Mouse (Mus musculus): ENCODE measurements around the gene Spty2d1.
"Not testable (repeated sequence)": the region's sequence is repeated elsewhere in the genome, so short reads cannot be mapped to it uniquely, and the experiment has no call there.

Gene Spty2d1

DNA sequence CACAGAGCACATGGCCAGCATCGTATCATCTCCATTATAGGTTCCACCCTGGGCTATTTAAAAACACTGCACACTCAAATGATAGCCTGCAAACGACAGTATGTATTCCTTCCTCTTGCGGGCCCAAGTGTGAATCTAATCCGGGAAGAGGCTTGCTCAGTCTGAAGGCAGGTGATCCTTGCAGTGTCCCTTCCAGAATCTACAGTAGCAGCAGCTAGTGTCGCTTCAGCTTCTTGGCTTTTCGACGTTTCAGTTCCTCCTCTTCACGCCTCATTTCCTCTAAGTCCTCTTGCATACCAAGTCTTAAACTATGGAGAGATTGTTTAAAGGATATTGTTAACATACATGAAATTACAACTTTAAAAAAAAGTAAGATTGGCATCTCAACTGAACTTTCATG lies 15.1 kb downstream of the Spty2d1 start:
- CTCF ChIA-PET, result no interaction called here

DNA sequence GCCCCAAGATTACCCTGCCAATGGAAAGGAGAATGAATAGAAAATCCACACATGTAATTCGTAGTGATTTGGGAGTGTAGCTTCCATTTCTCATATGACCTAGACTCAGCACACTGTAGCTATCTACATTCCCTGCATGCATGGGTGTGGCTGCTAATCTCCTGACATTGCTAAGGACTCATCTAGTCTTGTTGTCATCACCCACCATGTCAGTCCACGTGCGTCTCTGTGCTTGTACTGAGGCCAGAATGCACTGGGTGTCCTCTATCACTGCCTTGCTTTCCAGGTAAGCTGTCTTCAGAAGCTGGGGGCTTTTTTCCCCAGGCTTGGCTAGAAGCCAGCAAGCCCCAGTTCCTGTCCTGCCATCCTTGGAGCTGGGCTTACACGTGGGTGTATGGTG lies 18.8 kb downstream of the Spty2d1 start:
- CTCF ChIA-PET, result not testable (repeated sequence)

DNA sequence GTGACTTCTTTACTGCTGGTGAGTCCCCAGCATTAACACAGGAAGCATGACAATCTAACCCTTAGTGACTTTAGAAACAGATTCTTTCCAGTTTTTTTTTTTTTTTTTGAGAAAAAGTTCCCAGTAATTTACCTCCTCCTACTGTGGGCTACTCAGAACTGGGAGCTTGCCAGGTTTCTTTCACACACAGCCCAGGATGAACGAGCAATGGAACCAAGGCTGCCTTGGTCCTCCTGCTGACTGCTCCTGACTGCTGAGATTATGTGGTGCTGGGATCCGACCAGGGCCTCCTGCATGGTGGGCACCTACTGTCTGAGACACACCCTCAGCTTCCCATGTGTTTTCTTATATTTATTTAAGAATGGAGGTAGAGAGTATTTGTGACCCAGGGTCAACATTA lies 21.1 kb downstream of the Spty2d1 start:
- CTCF ChIA-PET, result no interaction called here

DNA sequence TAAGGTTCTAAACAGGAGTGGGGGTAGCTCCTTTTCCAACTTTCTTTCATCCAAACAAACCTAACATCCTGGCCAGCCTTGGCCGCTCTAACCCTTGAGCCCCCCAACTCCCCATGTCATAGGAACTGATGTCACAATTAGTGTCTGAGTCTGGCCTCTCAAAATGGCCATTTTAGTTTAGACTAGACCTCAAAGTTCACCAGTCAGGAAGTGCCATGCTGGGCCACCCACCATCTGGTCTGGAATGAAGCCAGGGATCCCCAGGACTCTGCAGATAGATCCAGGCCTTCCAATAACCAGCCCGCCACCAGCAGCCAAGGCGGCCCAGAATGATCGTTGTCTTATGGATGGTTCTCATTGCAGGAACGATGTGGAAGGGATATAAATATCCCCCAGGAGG lies 21.6 kb downstream of the Spty2d1 start:
- CTCF ChIA-PET, result no interaction called here

DNA sequence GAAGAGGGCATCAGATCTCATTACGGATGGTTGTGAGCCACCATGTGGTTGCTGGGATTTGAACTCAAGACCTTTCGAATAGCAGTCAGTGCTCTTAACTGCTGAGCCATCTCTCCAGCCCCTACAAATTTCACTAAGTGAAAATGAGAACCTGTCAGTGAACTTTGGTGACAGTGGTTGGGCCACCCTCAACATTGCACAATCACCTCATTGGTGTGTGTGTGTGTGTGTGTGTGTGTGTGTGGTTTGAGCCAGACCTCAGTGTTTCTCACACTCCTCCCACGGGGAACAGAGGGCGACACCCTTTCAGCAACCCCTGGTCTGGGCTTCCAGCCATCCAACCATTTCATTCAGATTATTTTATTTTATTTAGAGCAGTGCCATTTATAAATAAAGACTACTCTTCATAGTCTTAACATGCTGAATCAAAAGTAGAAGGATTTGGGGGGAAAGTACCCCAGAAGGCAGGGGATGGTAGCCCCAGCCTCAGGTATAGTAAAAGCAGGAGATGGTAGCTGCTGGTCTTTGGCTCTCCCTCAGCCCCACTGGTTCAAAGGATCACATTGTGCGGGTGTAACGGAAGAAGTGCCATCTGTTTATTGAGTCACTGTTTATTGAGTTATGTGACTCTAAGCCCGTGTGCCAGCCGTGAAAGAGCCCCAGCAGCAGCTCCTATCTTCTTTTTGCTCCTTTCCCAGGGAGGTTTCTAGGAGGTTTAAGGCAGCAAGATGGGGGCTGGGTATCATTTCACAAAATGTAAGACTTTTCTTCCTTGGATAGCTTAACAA lies 22.3 kb downstream of the Spty2d1 start:
- CTCF ChIA-PET, result interaction anchor here (0.5 kb wide), 1 partner anchor 9 kb away, joined by 3 read pairs; no protein-coding TSS in a partner anchor

DNA sequence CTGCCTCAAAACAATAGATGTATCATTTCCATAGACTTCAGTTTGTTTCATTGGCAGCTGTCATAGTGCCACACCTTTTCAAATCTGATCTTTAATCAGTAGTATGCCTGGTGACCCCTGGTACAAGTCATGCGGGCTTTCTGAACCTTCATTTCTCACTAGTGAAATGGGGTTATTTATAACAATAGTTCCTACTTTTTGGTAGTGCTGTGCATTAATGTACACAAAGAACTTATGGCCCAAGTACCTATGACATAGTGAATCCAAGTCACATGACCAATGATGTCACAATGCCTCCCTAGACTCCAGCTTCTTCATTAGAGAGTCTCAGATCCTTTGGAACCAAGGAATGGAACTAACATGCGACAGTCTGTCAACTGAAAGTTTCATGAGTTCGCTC lies 24.9 kb downstream of the Spty2d1 start, which contains the start of gene Gm9999:
Gm9999 (plus strand) TSS at position 301 of the 400 bp plus-strand sequence.
- CTCF ChIA-PET, result no interaction called here

DNA sequence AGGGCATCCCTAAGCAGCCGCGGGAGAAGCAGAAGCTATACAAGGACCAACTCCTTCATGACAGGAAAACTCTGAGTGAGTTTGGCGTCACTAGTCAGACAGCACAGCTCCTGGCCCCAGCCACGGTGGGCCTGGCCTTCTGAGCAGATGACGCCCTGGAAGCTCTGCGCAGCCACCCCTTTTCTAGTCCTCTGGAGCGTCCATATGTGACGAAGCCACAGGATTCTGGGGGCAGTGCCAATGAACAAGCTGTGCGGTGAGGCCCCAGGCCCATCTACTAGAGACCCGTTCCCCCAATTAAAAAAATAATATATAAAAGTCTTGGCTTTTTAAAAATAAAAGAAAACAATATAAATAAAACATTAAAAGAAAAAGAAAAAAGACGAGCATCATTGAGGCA lies 32.8 kb downstream of the Spty2d1 start:
- CTCF ChIA-PET, result interaction anchor here (0.6 kb wide), 1 partner anchor 10 kb away, joined by 4 read pairs; no protein-coding TSS in a partner anchor

DNA sequence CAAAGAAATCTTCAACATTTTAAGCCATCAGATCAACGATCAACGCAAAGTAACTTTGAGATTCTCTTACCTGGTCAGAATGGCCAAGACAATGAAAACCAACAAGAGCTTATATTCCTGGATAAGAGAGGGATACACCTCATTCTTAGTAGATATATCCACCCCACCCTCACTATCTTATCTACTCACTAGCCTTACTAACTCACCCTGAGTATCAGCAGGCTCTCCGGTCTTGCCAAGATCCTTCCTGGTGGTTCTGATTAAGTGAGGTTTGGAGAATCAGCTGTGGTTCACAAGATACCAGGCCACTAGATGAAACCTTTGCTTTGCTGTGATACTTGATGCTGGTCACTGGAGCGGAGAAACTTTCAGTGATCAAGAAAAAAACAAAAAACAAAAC lies 33.6 kb downstream of the Spty2d1 start:
- CTCF ChIA-PET, result no interaction called here

DNA sequence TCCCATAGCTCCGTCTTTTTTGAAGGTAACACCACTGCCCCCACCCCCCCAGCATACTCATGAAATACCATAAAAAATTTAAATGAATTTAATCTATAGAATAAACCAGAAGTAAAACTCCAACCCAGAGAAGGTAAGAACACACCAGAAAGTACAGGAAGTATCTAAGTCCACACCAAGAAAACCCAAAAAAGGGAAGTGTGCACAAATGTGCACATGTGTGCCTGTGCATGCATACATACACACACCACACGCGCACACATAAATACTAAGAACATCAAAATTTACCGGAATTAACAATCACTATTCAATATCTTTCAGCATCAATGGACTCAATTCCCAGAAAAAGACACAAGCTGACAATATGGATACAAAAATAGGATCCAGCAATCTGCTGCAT lies 38.3 kb downstream of the Spty2d1 start:
- CTCF ChIA-PET, result interaction anchor here (0.7 kb wide), 1 partner anchor 373 kb away, joined by 5 read pairs; no protein-coding TSS in a partner anchor

DNA sequence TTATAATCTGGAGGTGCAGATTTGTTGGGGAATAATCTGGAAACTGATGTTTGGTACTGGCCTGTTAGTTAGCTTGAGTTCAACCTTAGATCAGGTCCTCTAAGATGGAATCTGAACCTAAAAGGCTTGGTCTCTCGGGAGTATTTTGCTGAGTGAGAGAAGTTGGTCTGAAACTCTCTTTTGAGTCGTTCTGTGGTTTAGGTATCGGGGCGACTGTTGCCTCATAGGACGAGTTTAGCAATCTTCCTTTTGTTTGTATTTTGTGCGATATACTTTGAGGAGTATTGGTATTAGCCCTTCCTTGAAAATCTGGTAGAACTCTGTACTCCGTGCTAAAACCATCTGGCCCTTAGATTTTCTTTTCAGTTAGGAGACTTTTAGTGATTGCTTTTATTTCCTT lies 44.1 kb downstream of the Spty2d1 start:
- CTCF ChIA-PET, result interaction anchor here (0.6 kb wide), 1 partner anchor 1158 kb away, joined by 3 read pairs; no protein-coding TSS in a partner anchor

DNA sequence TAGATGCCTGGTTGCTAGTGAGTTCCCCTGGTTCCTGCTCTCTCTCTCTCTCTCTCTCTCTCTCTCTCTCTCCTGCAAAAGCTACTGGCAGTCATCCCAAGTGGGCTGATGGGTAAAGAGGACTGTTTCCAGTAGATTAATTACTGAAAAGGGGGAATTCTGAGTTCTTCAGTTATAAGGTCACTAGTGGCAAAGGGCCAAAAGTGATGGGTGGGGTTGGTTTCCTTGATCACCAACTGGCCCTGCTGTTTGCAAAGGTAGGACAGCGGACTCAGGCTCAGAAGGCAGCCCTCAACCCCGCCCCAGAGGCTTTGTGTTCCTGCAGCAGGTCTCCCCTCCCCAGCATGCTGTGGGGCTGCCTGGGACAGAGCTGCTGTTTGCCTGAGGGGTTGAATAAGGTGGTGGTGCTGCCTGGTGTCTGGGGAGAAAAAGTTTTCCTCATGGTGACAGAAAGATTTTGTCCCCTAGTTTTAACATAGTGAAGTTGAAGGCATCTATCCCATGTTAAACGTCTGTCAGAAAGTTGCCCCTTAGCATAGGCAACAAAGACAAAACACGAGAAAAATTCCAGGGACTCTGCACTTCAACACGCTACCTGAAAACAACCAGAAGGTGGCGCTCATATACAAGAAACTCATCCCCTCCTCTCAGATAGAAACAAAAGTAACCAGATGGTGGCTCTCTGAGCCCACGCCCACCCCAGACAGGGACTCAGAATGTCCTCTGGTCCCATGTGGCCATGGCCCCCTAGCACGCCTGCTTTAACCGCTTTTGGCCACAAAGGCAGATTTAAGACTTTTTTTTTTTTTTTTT lies 45.2 kb downstream of the Spty2d1 start:
- CTCF ChIA-PET, result no interaction called here

DNA sequence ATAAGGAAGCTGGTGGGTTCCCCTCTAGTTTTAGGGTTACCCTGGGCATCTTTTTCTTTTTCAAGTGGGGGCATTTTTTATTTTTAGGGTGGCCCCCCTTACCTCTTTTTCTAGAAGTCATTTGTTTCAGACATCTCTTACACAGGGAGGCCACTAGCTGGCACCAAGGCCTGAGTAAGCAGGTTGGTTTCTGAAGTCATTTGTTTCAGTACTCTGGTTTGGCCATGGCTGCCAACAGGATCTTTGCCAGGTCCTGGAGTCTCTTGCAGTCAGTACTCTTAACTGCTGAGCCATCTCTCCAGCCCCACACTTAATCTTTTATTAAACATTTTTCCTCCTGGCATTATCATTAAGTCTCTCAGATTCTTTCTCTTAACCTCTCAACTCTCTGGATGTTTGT lies 46.1 kb downstream of the Spty2d1 start:
- CTCF ChIA-PET, result no interaction called here

DNA sequence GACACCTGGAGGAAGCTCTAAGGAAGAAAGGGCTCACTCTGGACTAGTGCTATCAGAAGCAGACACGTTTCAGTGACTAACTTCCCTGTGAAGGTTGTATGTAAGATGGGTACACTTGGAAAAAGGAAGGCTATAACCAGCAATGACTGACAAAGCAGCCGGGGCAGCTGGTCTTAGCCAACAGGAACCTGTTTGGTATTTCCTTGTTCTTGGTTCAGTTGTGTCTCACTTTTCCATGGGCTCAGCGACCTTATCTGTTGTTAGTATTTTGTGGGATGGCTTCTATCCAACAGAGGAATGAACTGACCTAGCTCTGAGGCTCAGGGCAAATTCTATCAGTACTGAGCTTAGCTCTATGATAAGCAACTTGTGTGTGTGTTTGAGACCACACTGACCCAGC lies 47.2 kb downstream of the Spty2d1 start:
- CTCF ChIA-PET, result interaction anchor here (0.6 kb wide), 1 partner anchor 188 kb away, joined by 4 read pairs; no protein-coding TSS in a partner anchor

DNA sequence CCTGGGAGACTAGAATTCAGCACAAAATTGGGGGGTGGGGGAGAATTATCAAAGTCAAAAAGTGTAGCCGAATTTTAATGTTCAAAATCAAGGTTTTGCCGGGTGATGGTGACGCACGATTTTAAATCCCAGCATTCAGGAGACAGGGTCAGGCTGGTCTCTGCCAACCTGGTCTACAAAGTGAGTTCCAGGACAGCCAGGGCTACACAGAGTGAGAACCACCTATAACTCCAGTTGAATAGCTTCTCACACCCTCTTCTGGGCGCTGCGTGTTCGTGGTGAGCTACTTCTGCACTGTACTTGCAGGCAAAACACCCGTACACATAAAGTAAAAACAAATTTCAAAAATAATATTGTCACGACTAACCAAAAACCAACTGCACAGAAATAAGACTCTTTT lies 49.4 kb downstream of the Spty2d1 start:
- CTCF ChIA-PET, result interaction anchor here (0.7 to 0.9 kb wide), 2 partner anchors 49 to 191 kb away, joined by 3 to 14 read pairs; no protein-coding TSS in a partner anchor

DNA sequence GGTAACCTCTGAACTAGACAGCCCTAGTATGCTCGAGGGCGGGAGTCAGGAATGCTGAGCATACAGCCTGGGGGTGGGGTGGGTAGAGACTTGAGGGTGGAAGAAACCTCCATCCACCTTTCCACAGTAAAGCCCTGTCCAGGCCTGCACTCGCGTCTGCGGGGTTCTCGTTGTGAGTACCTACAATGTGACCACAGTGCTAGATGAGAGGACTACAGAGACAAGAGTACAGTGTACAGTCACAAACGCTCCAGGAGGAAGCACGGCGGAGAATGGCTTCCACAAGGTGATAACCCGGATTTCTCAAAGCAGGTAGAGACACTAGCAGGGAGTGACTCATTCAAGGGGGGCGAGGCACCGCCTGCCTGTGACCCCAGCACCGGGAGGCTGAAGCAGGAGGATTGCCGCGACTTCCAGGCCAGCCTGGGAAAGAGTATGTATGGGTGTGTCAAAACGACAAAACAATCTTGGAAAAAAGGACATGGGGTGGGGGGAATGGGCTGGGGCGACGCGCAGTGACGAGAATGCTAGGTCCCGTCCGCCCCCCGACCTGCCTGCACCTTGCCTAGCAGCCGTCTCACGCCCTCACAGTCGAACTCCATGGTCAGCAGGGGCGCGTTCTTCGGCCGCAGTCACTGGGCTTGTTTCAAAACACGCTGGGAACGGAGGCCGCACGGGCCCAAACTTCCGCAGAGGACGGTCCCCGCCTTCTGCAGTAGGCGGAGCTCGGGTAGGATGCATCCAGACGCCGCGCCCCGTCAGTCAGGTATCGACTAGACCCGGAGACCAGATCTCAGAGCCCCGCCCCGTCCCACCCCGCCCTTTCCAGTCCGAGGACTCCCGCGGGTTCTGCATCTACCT lies 50.1 kb downstream of the Spty2d1 start, which contains the start of gene Uevld:
Uevld (minus strand) TSS at position 697 of the 861 bp plus-strand sequence.
- CTCF ChIA-PET, result interaction anchor here (0.9 to 1.0 kb wide), 2 partner anchors 64 to 192 kb away, joined by 3 to 14 read pairs; no protein-coding TSS in a partner anchor

Data from spleen, embryonic (tissue).